Mouse (Mus musculus) hindbrain, embryonic 15.5 days (tissue): ENCODE results near the gene Atg10. TPM values are rescaled to one million over a fixed set of nuclear protein-coding genes. Genes with fewer than 3 reads are reported as not detected.

ENCODE experiments used
- ATAC-seq: fragments of 200-750 bp; cut with Nextera tagmentation; 2 replicates; pipeline ENCODE4 v1.8.0; 2017; ENCODE audit warnings: low read depth, moderate number of reproducible peaks, moderate TSS enrichment; ENCODE audit not compliant: low FRiP score
- H3K27ac ChIP-seq: fragments of 300-500 bp; sonication (generic); replicated peaks from 2 replicates; pipeline ENCODE4 v1.5.1; 2015; ENCODE audit warnings: mild to moderate bottlenecking, inconsistent platforms
- H3K27me3 ChIP-seq: fragments of 300-500 bp; sonication (generic); 2 replicates; pipeline ENCODE4 v1.6.1; 2015; ENCODE audit warnings: control low read depth, inconsistent platforms
- H3K36me3 ChIP-seq: fragments of 300-500 bp; sonication (generic); 2 replicates; pipeline ENCODE4 v1.6.1; 2015; ENCODE audit warnings: control low read depth, inconsistent platforms
- H3K4me1 ChIP-seq: fragments of 300-500 bp; sonication (generic); replicated peaks from 2 replicates; pipeline ENCODE4 v1.6.1; 2015; ENCODE audit warnings: control low read depth, inconsistent platforms
- H3K4me2 ChIP-seq: fragments of 300-500 bp; sonication (generic); 2 replicates; pipeline ENCODE4 v1.6.1; 2015; ENCODE audit warnings: moderate library complexity, mild to moderate bottlenecking, inconsistent platforms
- H3K4me3 ChIP-seq: fragments of 300-500 bp; sonication (generic); 2 replicates; pipeline ENCODE4 v1.5.1; 2015; ENCODE audit warnings: mild to moderate bottlenecking, inconsistent platforms
- H3K9ac ChIP-seq: fragments of 300-500 bp; sonication (generic); 2 replicates; pipeline ENCODE4 v1.6.1; 2015; ENCODE audit warnings: inconsistent platforms
- H3K9me3 ChIP-seq: fragments of 300-500 bp; sonication (generic); 2 replicates; pipeline ENCODE4 v1.6.1; 2016; ENCODE audit warnings: control low read depth, inconsistent platforms
- WGBS: fragments of 180-500 bp; shearing (Covaris S2); methylation state at CpG from one replicate; pipeline ENCODE4 v1.1.7; 2015; 5-methylcytosine and 5-hydroxymethylcytosine counted together
- polyA plus RNA-seq: library from polyadenylated mRNA; unstranded; fragments of >200 nt; fragmentation: Nextera tagmentation; extraction: Ambion mirVana; gene quantifications from 2 replicates; pipeline ENCODE4 v1.2.1, GENCODE M21; 2015

The Atg10 gene
- polyA plus RNA-seq, 1 experiment from 2014 or later = 13.6 TPM

DNA sequence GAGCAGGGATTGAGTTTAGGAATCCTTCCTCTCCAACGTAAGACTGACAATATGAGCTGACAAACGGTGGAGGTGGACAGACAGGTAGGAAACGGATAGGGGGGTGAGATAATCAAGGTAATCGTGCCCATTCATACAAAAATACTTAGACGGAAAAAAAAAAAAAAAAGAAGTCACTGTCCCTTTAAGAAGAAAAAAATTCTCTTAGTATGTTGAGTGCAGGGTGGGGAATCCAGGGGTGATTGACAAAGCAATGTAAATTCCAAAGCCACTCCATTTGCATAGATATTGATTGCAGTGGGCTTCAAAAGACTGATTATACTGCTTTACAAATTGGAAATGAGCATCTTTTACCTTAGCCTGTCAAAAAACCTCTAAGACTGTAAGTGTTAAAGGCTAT is 123.4 kb downstream of the Atg10 start:
- 80% methylated on average over 5 of the region's 5 CpGs for WGBS
- Histone ChIP-seq H3K27ac (no peak overlapping the region), H3K9me3 (no peaks in the 10 kb centered on the region), H3K36me3 (no peaks in the 10 kb centered on the region), H3K4me1 (no peaks in the 10 kb centered on the region), H3K4me2 (no peak overlapping the region), H3K27me3 (no peaks in the 10 kb centered on the region), H3K4me3 (no peak overlapping the region), H3K9ac (no peak overlapping the region)
- ATAC-seq = no peak

DNA sequence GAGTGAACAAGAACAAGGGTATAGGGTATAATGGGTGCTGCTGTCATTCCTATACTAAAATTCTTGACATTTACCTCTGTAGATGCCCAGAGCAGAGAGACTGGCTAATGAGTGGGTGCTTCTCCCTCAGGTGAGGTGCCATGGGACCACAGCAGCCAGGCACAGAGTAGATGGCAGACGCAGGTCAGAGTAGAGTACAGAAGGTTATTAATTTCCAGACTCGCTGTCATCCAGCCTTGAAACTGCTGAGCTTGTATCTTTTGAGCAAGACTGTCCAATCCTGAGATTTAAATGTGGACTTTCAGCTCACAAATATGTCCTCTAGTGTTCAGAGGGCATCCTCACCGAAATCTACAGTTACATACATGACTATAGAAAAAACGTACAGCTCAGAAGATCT is 128.9 kb downstream of the Atg10 start:
- no peak overlapping the region for H3K9ac ChIP-seq
- WGBS = 81% methylated on average over 4 of the region's 4 CpGs

GRCm38 (mm10) chr13:91094196-91094595 is 129.6 kb downstream of the Atg10 start:
- peak overlapping the region; percentile 74 for H3K27ac ChIP-seq
- peaks cover 20% of the 10 kb centered on the region for H3K4me1 ChIP-seq
- no peak overlapping the region for H3K9ac ChIP-seq
- H3K36me3 ChIP-seq = no peaks in the 10 kb centered on the region
- peak; percentile 70; the same call in 1 of the 2 replicates for ATAC-seq
- WGBS = 27% methylated on average over 7 of the region's 7 CpGs
- no peaks in the 10 kb centered on the region for H3K9me3 ChIP-seq
- no peaks in the 10 kb centered on the region for H3K27me3 ChIP-seq
- H3K4me3 ChIP-seq = no peak overlapping the region
- H3K4me2 ChIP-seq = 0 out of 2 replicates have a peak overlapping the region, but pooled peaks have one; percentile 13

More for the DNA sequence above, 128.9 kb downstream of the Atg10 start:
- Histone ChIP-seq H3K27me3 (no peaks in the 10 kb centered on the region), H3K4me3 (no peak overlapping the region), H3K27ac (0 out of 2 replicates have a peak overlapping the region, but pooled peaks have one; percentile 74), H3K9me3 (no peaks in the 10 kb centered on the region), H3K4me2 (no peak overlapping the region), H3K36me3 (no peaks in the 10 kb centered on the region), H3K4me1 (peaks cover 20% of the 10 kb centered on the region)
- ATAC-seq = no peak

- 9% methylated on average over 1 of the region's 1 CpGs for WGBS
- H3K9ac ChIP-seq = no peak overlapping the region
- H3K4me1 ChIP-seq = peaks cover 20% of the 10 kb centered on the region
- H3K4me3 ChIP-seq = no peak overlapping the region
- H3K27ac ChIP-seq = peak overlapping the region; percentile 74; the same call in 1 of the 2 replicates
- H3K27me3 ChIP-seq = no peaks in the 10 kb centered on the region
- peak; percentile 35; the same call in 1 of the 2 replicates for ATAC-seq
- no peaks in the 10 kb centered on the region for H3K9me3 ChIP-seq
- no peak overlapping the region for H3K4me2 ChIP-seq
- no peaks in the 10 kb centered on the region for H3K36me3 ChIP-seq
These were observed 130.2 kb downstream of the Atg10 start for GRCm38 (mm10) chr13:91093610-91094009.

GRCm38 (mm10) chr13:91093162-91093561 is 130.6 kb downstream of the Atg10 start:
- 0 out of 2 replicates have a peak overlapping the region, but pooled peaks have one; percentile 62 for H3K27ac ChIP-seq
- no peaks in the 10 kb centered on the region for H3K27me3 ChIP-seq
- peak; percentile 76 for ATAC-seq
- H3K4me1 ChIP-seq = peaks cover 20% of the 10 kb centered on the region
- no peak overlapping the region for H3K9ac ChIP-seq
- WGBS = 20% methylated on average over 6 of the region's 6 CpGs
- H3K4me2 ChIP-seq = peak overlapping the region; percentile 13; the same call in 1 of the 2 replicates
- H3K36me3 ChIP-seq = no peaks in the 10 kb centered on the region
- no peaks in the 10 kb centered on the region for H3K9me3 ChIP-seq
- no peak overlapping the region for H3K4me3 ChIP-seq

DNA sequence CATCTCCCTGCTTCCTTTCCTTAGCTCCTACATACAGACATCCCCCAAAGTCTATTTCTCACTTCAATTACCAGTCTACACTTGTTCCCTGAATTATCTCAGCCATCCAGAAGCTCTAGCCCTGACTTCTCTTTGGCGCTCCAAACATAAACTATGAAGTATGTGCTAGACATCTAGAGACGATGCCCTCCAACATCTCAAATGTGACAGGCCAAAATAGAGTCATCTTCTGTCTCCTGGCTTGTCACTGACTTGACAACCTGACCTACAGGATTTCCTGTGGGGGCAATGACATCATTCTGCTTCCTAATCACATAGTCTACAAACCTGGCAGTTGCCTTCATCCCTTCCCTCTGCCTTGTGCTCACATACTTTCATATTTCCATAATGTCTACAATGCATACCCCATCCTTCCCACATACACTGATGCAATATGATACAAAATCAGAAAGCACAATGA is 132.0 kb downstream of the Atg10 start:
- no peak for ATAC-seq
- H3K9ac ChIP-seq = no peak overlapping the region
- H3K36me3 ChIP-seq = no peaks in the 10 kb centered on the region
- H3K27ac ChIP-seq = no peak overlapping the region
- 90% methylated on average over 2 of the region's 2 CpGs for WGBS
- H3K4me2 ChIP-seq = no peak overlapping the region
- H3K4me3 ChIP-seq = no peak overlapping the region
- no peaks in the 10 kb centered on the region for H3K27me3 ChIP-seq
- no peaks in the 10 kb centered on the region for H3K9me3 ChIP-seq
- peaks cover 20% of the 10 kb centered on the region for H3K4me1 ChIP-seq

DNA sequence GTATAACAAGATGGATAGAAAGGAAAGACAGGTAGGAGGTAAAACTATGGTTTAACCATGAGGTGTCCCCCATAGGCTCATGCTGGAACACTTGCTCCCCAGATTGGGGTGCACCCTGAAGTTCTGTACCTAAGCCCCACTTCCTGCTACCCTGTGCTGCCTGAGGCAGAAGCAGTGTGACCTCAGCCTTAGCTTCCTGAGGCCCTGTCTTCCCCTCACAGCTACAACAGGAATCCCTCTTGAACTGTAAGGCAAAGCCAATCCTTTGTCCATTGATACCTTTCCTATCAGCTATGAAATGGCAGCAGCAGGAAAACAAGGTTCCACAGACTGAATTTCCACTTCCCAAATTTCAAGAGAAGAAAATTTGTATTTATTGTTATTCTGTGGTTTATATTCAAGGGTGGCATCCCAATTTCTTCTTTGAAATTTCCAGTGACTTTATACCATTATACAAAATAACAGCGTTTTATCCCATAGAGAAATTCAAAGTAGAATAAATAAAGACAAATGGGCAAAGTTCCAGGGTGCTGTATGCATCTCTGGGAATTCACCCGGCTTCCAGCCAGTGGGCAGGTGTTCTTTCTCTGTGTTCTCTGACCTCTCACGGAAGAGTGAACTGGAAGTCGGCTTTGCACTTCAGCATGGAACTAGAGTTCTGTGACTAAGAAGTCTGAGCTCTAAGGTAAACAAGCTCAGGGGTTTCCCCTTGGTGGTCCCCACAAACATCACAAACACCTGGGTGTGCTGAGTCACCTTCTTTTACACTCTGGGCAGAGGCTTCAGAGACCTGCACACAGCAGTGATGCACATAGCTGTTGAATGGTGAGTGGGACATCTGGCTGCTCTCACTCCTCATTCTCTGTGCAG is 132.7 kb downstream of the Atg10 start:
- WGBS = 65% methylated on average over 4 of the region's 4 CpGs
- Histone ChIP-seq H3K9ac (no peak overlapping the region), H3K4me1 (peaks cover 20% of the 10 kb centered on the region), H3K4me3 (no peak overlapping the region), H3K4me2 (no peak overlapping the region), H3K27ac (no peak overlapping the region), H3K36me3 (no peaks in the 10 kb centered on the region), H3K9me3 (no peaks in the 10 kb centered on the region), H3K27me3 (no peaks in the 10 kb centered on the region)
- no peak for ATAC-seq

- Histone ChIP-seq H3K9me3 (no peaks in the 10 kb centered on the region), H3K27ac (no peak overlapping the region), H3K4me3 (no peak overlapping the region), H3K4me1 (no peaks in the 10 kb centered on the region), H3K36me3 (no peaks in the 10 kb centered on the region), H3K4me2 (no peak overlapping the region), H3K27me3 (no peaks in the 10 kb centered on the region), H3K9ac (no peak overlapping the region)
- ATAC-seq = no peak
- 89% methylated on average over 12 of the region's 12 CpGs for WGBS
These were observed 137.3 kb downstream of the Atg10 start for GRCm38 (mm10) chr13:91086361-91086900.

- H3K36me3 ChIP-seq = no peaks in the 10 kb centered on the region
- no peaks in the 10 kb centered on the region for H3K27me3 ChIP-seq
- no peaks in the 10 kb centered on the region for H3K4me1 ChIP-seq
- H3K9ac ChIP-seq = no peak overlapping the region
- no peak overlapping the region for H3K4me3 ChIP-seq
- no peak for ATAC-seq
- H3K4me2 ChIP-seq = no peak overlapping the region
- H3K9me3 ChIP-seq = no peaks in the 10 kb centered on the region
- WGBS = 100% methylated on average over 2 of the region's 2 CpGs
- H3K27ac ChIP-seq = no peak overlapping the region
These were observed 151.4 kb downstream of the Atg10 start for GRCm38 (mm10) chr13:91072351-91072750.

DNA sequence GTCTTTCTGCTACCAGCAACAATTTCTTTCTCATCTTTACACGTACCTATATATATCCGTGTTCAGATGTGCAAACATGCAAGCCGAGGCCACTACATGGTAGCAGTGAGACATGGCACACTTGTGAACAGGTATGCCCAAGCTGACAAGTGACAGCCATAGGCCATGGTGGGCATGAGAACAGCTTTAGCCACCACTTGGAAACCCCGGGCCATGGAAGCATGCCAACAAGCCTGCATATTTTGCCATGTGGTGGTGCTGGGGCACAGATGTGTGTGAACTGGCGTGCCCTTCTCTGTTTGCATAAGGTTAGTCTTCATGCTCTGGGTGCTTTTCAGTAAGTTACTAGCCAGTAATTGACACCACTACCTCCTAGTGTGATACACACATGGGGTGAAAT is 162.9 kb downstream of the Atg10 start:
- H3K4me2 ChIP-seq = no peak overlapping the region
- ATAC-seq = no peak
- no peaks in the 10 kb centered on the region for H3K9me3 ChIP-seq
- no peaks in the 10 kb centered on the region for H3K27me3 ChIP-seq
- H3K9ac ChIP-seq = no peak overlapping the region
- H3K27ac ChIP-seq = no peak overlapping the region
- no peaks in the 10 kb centered on the region for H3K4me1 ChIP-seq
- WGBS = 81% methylated on average over 5 of the region's 5 CpGs
- H3K36me3 ChIP-seq = no peaks in the 10 kb centered on the region
- no peak overlapping the region for H3K4me3 ChIP-seq

- Histone ChIP-seq H3K4me2 (no peak overlapping the region), H3K4me3 (no peak overlapping the region), H3K9ac (no peak overlapping the region), H3K36me3 (no peaks in the 10 kb centered on the region), H3K9me3 (peaks cover 4% of the 10 kb centered on the region; the same call in 1 of the 2 replicates), H3K4me1 (no peaks in the 10 kb centered on the region), H3K27me3 (no peaks in the 10 kb centered on the region), H3K27ac (no peak overlapping the region)
- WGBS = 91% methylated on average over 4 of the region's 4 CpGs
- no peak for ATAC-seq
These were observed 175.6 kb downstream of the Atg10 start for GRCm38 (mm10) chr13:91048171-91048570.

DNA sequence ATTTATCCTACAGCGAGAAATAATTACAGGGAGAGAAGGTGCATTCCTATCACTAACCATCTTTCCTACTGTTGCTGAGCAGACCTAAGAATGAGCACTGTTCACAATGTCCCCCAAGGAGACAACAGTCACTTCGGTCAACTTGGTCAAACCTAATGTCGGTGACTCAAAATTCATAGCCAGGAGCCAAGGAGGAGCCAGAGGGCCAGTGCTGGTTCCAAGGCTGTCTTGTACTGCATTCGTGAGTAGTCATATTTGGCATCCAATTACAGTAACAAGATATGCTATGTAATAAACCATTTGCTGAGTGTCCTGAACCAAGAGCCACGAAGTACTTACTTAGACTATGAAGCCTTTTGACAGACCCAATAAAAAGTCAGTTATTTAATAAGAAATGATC is 176.9 kb downstream of the Atg10 start:
- no peaks in the 10 kb centered on the region for H3K4me1 ChIP-seq
- 90% methylated on average over 5 of the region's 5 CpGs for WGBS
- H3K9ac ChIP-seq = no peak overlapping the region
- no peaks in the 10 kb centered on the region for H3K36me3 ChIP-seq
- H3K27ac ChIP-seq = no peak overlapping the region
- H3K9me3 ChIP-seq = peaks cover 4% of the 10 kb centered on the region; the same call in 1 of the 2 replicates
- no peaks in the 10 kb centered on the region for H3K27me3 ChIP-seq
- H3K4me3 ChIP-seq = no peak overlapping the region
- ATAC-seq = no peak
- H3K4me2 ChIP-seq = no peak overlapping the region
